Mouse (Mus musculus): ENCODE results near the gene Klk6. TPM values are rescaled to one million over a fixed set of nuclear protein-coding genes. Genes with fewer than 3 reads are reported as not detected.

Gene Klk6
- polyA plus RNA-seq (2015; fragmentation: Nextera tagmentation; extraction: Ambion mirVana) = not detected in 2 replicates

- Histone ChIP-seq H3K27ac (ENCODE audit: low read length) (no peak within 1 kb of the TSS), H3K36me3 (ENCODE audit: control insufficient read depth, insufficient read depth) (no peaks in the 10 kb centered on the region), H3K4me3 (replicated peaks; ENCODE audit: low read length) (no peak within 1 kb of the TSS), H3K9me3 (ENCODE audit: control insufficient read depth, low read length) (no peaks in the 10 kb centered on the region), H3K4me1 (replicated peaks; ENCODE audit: control insufficient read depth, insufficient read depth, low read length) (no peaks in the 10 kb centered on the region), H3K9ac (replicated peaks; ENCODE audit: low read depth, low read length) (no peak within 1 kb of the TSS), H3K4me2 (ENCODE audit: low read length) (no peak within 1 kb of the TSS), H3K27me3 (replicated peaks; ENCODE audit: control insufficient read depth, insufficient read depth, low read length) (no peaks in the 10 kb centered on the region)
- no peak for ATAC-seq
- WGBS = 82% methylated on average over 10 of the region's 10 CpGs
Observed at GRCm38 (mm10) chr7:43824199-43824598, at the start of gene Klk6. Klk6 (plus strand) TSS chr7:43824499.

DNA sequence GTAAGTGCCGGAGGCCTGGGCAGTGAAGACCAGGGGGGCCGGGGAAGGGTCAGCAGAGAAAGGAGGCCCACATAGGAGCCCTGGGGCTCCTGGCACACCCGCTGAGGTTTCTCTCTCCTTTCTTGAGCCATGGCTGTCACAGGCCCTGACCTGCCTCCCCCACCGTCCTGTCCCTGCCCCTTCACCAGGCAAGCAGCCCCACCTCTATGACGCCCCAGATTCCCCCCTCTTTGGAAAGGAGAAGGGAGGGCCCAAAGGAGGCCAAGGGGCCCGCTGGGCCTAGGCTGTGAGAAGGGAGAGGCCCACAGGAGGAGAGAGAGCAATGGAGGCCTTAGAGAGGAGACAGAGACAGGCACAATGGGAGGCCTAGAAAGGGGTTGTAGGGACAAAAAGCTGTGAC lies 49.5 kb upstream of the Klk6 start:
- WGBS = 30% methylated on average over 5 of the region's 6 CpGs
- Histone ChIP-seq H3K9me3 (ENCODE audit: control insufficient read depth, low read length) (no peaks in the 10 kb centered on the region), H3K4me3 (replicated peaks; ENCODE audit: low read length) (no peak overlapping the region), H3K4me2 (ENCODE audit: low read length) (no peak overlapping the region), H3K27ac (ENCODE audit: low read length) (no peak overlapping the region), H3K27me3 (replicated peaks; ENCODE audit: control insufficient read depth, insufficient read depth, low read length) (no peaks in the 10 kb centered on the region), H3K9ac (replicated peaks; ENCODE audit: low read depth, low read length) (no peak overlapping the region), H3K36me3 (ENCODE audit: control insufficient read depth, insufficient read depth) (no peaks in the 10 kb centered on the region), H3K4me1 (replicated peaks; ENCODE audit: control insufficient read depth, insufficient read depth, low read length) (no peaks in the 10 kb centered on the region)
- no peak for ATAC-seq

DNA sequence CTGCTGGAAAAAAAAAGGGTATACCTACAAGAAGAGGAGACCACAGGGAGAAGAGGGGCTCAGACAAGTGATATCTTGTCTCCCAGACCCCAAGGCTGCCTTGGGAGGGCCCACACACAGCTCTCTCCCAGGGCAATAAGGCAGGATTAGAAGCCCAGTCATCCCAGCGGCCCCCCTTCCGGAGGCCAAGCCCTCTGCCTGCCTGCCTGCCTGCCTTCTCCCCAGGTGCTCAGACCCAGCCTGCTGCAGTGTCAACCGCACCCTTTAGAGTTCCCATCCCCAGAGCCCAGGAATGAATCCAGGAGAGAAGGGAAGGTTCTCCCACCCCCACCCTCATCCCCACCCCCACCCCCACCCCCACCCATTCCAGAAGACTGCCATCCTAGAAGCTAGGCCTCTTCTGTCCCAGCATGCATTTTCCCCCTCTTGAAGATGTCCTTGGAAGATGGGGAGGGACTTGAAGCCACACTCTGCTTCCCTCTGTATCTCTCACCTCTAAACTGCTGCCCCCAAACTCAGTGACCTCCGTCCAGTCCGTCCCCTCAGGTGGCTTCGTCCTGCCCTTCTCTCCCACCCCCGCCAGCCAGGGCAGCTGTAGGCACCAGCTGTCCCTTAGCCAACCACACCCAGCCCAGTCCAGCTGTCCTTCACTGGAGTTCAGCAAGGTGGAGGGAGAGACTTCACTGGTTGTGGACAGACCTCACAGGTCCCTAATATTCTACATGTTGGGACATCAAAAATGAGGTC lies 48.8 kb upstream of the Klk6 start:
- no peak overlapping the region for H3K27ac ChIP-seq (ENCODE audit: low read length)
- ATAC-seq = no peak
- H3K4me1 ChIP-seq (replicated peaks; ENCODE audit: control insufficient read depth, insufficient read depth, low read length) = no peaks in the 10 kb centered on the region
- no peak overlapping the region for H3K9ac ChIP-seq (replicated peaks; ENCODE audit: low read depth, low read length)
- no peaks in the 10 kb centered on the region for H3K36me3 ChIP-seq (ENCODE audit: control insufficient read depth, insufficient read depth)
- H3K4me2 ChIP-seq (ENCODE audit: low read length) = no peak overlapping the region
- 43% methylated on average over 7 of the region's 7 CpGs for WGBS
- no peak overlapping the region for H3K4me3 ChIP-seq (replicated peaks; ENCODE audit: low read length)
- no peaks in the 10 kb centered on the region for H3K9me3 ChIP-seq (ENCODE audit: control insufficient read depth, low read length)
- H3K27me3 ChIP-seq (replicated peaks; ENCODE audit: control insufficient read depth, insufficient read depth, low read length) = no peaks in the 10 kb centered on the region

GRCm38 (mm10) chr7:43776506-43776905 lies 47.8 kb upstream of the Klk6 start:
- H3K4me3 ChIP-seq (replicated peaks; ENCODE audit: low read length) = no peak overlapping the region
- no peaks in the 10 kb centered on the region for H3K36me3 ChIP-seq (ENCODE audit: control insufficient read depth, insufficient read depth)
- no peak overlapping the region for H3K4me2 ChIP-seq (ENCODE audit: low read length)
- H3K9ac ChIP-seq (replicated peaks; ENCODE audit: low read depth, low read length) = no peak overlapping the region
- H3K9me3 ChIP-seq (ENCODE audit: control insufficient read depth, low read length) = no peaks in the 10 kb centered on the region
- no peaks in the 10 kb centered on the region for H3K27me3 ChIP-seq (replicated peaks; ENCODE audit: control insufficient read depth, insufficient read depth, low read length)
- no peak overlapping the region for H3K27ac ChIP-seq (ENCODE audit: low read length)
- no peaks in the 10 kb centered on the region for H3K4me1 ChIP-seq (replicated peaks; ENCODE audit: control insufficient read depth, insufficient read depth, low read length)
- no peak for ATAC-seq
- 83% methylated on average over 5 of the region's 5 CpGs for WGBS

DNA sequence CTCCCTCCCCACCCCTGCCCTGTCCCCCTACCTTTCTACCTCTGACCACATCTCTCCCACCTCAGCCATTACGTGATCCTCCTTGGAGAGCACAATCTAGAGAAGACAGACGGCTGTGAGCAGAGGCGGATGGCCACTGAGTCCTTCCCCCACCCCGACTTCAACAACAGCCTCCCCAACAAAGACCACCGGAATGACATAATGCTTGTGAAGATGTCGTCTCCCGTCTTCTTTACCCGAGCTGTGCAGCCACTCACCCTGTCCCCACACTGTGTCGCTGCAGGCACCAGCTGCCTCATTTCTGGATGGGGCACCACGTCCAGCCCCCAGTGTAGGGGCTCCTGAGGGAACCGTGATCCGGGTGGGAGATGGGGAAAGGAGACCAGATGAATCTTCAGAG lies 46.9 kb upstream of the Klk6 start:
- H3K36me3 ChIP-seq (ENCODE audit: control insufficient read depth, insufficient read depth) = no peaks in the 10 kb centered on the region
- H3K9me3 ChIP-seq (ENCODE audit: control insufficient read depth, low read length) = no peaks in the 10 kb centered on the region
- no peak for ATAC-seq
- no peaks in the 10 kb centered on the region for H3K27me3 ChIP-seq (replicated peaks; ENCODE audit: control insufficient read depth, insufficient read depth, low read length)
- H3K4me1 ChIP-seq (replicated peaks; ENCODE audit: control insufficient read depth, insufficient read depth, low read length) = peaks cover 2% of the 10 kb centered on the region; the same call in 1 of the 2 replicates
- WGBS = 87% methylated on average over 12 of the region's 12 CpGs
- H3K4me2 ChIP-seq (ENCODE audit: low read length) = no peak overlapping the region
- H3K4me3 ChIP-seq (replicated peaks; ENCODE audit: low read length) = no peak overlapping the region
- H3K27ac ChIP-seq (ENCODE audit: low read length) = no peak overlapping the region
- H3K9ac ChIP-seq (replicated peaks; ENCODE audit: low read depth, low read length) = no peak overlapping the region

DNA sequence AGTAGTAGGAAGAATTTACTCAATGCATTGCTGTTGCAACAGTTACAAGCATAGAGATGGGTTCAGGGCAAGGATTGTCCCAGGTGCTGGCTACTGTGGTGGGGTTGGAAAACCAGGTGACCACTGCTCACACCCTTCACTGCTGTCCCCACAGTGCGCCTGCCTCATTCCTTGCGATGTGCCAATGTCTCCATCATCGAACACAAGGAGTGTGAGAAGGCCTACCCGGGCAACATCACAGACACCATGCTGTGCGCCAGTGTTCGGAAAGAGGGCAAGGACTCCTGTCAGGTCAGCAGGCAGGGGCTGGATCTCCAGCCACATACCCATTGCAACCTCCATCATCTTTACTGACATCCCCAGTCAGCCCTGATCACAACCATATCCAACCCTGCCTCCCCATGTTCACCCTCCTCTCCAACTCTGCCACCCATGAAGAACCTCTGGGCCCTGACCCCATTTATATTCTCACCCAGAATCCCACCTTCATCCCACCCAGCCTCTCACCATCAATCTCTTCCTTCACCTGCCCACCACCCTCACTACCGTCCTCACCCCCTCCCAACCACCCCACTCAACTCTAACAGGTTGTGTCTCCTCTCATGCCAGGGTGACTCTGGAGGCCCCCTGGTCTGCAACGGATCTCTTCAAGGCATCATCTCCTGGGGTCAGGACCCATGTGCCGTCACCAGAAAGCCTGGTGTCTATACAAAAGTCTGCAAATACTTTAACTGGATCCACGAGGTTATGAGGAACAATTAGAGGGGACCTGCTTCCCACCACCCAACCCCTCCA lies 45.9 kb upstream of the Klk6 start:
- no peaks in the 10 kb centered on the region for H3K9me3 ChIP-seq (ENCODE audit: control insufficient read depth, low read length)
- H3K9ac ChIP-seq (replicated peaks; ENCODE audit: low read depth, low read length) = no peak overlapping the region
- no peaks in the 10 kb centered on the region for H3K27me3 ChIP-seq (replicated peaks; ENCODE audit: control insufficient read depth, insufficient read depth, low read length)
- ATAC-seq = no peak
- no peak overlapping the region for H3K4me3 ChIP-seq (replicated peaks; ENCODE audit: low read length)
- no peak overlapping the region for H3K4me2 ChIP-seq (ENCODE audit: low read length)
- no peak overlapping the region for H3K27ac ChIP-seq (ENCODE audit: low read length)
- H3K36me3 ChIP-seq (ENCODE audit: control insufficient read depth, insufficient read depth) = no peaks in the 10 kb centered on the region
- H3K4me1 ChIP-seq (replicated peaks; ENCODE audit: control insufficient read depth, insufficient read depth, low read length) = peaks cover 5% of the 10 kb centered on the region; the same call in 1 of the 2 replicates
- 92% methylated on average over 10 of the region's 10 CpGs for WGBS

DNA sequence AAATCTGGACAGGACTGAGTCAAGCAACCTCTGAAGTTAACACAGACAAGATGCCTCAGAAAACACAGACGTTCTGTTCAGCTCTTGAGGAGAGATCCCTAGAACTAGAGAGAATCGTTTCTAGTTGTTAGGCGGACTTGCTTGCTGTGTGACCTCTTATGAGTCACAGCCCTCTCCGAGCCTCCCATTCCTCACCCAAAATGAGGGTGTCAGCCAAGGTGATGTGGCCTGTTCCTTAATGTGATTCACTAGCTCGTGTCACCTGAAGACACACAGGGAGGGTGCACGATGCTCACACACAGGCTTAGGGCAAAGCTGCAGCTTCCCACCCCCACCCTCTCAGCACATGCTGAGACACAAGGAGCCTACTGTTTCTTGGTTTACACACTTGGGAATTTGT lies 44.1 kb upstream of the Klk6 start:
- Histone ChIP-seq H3K9ac (replicated peaks; ENCODE audit: low read depth, low read length) (no peak overlapping the region), H3K4me1 (replicated peaks; ENCODE audit: control insufficient read depth, insufficient read depth, low read length) (peaks cover 5% of the 10 kb centered on the region; the same call in 1 of the 2 replicates), H3K4me3 (replicated peaks; ENCODE audit: low read length) (no peak overlapping the region), H3K4me2 (ENCODE audit: low read length) (no peak overlapping the region), H3K27me3 (replicated peaks; ENCODE audit: control insufficient read depth, insufficient read depth, low read length) (no peaks in the 10 kb centered on the region), H3K27ac (ENCODE audit: low read length) (no peak overlapping the region), H3K36me3 (ENCODE audit: control insufficient read depth, insufficient read depth) (no peaks in the 10 kb centered on the region), H3K9me3 (ENCODE audit: control insufficient read depth, low read length) (no peaks in the 10 kb centered on the region)
- no peak for ATAC-seq
- 72% methylated on average over 6 of the region's 6 CpGs for WGBS

- 49% methylated on average over 5 of the region's 5 CpGs for WGBS
- no peaks in the 10 kb centered on the region for H3K27me3 ChIP-seq (replicated peaks; ENCODE audit: control insufficient read depth, insufficient read depth, low read length)
- no peak within 1 kb of the TSS for H3K27ac ChIP-seq (ENCODE audit: low read length)
- H3K4me2 ChIP-seq (ENCODE audit: low read length) = no peak within 1 kb of the TSS
- ATAC-seq = no peak
- no peaks in the 10 kb centered on the region for H3K36me3 ChIP-seq (ENCODE audit: control insufficient read depth, insufficient read depth)
- no peak within 1 kb of the TSS for H3K9ac ChIP-seq (replicated peaks; ENCODE audit: low read depth, low read length)
- no peaks in the 10 kb centered on the region for H3K9me3 ChIP-seq (ENCODE audit: control insufficient read depth, low read length)
- H3K4me3 ChIP-seq (replicated peaks; ENCODE audit: low read length) = no peak within 1 kb of the TSS
- H3K4me1 ChIP-seq (replicated peaks; ENCODE audit: control insufficient read depth, insufficient read depth, low read length) = peaks cover 5% of the 10 kb centered on the region; the same call in 1 of the 2 replicates
Observed at GRCm38 (mm10) chr7:43780746-43781145, 43.6 kb upstream of the Klk6 start, which contains the start of gene Klk10. Klk10 (plus strand) TSS chr7:43781035.

DNA sequence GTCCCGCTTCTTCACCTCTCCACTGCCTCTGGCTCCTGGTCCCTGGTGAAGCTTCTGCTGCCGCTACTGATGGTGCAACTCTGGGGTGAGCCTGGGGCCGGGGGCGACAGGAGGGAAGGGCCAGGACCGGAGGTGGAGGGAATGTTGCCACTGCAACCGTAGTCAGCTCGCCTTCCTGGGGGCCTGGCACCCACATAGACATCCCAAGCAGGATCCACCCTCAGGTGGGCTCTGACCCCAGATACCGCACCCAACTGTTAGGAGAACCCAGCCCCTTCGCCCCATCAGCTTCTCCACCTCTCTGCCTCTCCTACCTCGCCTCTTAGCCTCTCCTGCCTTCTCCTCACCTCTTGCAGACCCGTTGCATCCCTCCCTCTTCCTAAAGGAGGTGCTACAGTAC lies 42.8 kb upstream of the Klk6 start:
- Histone ChIP-seq H3K4me1 (replicated peaks; ENCODE audit: control insufficient read depth, insufficient read depth, low read length) (peaks cover 5% of the 10 kb centered on the region; the same call in 1 of the 2 replicates), H3K9me3 (ENCODE audit: control insufficient read depth, low read length) (no peaks in the 10 kb centered on the region), H3K4me3 (replicated peaks; ENCODE audit: low read length) (no peak overlapping the region), H3K9ac (replicated peaks; ENCODE audit: low read depth, low read length) (no peak overlapping the region), H3K27ac (ENCODE audit: low read length) (no peak overlapping the region), H3K4me2 (ENCODE audit: low read length) (no peak overlapping the region), H3K27me3 (replicated peaks; ENCODE audit: control insufficient read depth, insufficient read depth, low read length) (no peaks in the 10 kb centered on the region), H3K36me3 (ENCODE audit: control insufficient read depth, insufficient read depth) (no peaks in the 10 kb centered on the region)
- no peak for ATAC-seq
- WGBS = 87% methylated on average over 11 of the region's 11 CpGs
